Mouse (Mus musculus): ENCODE measurements at regions not wholly inside any gene's neighbourhood (a gene's known extent, or its start where the extent isn't known, plus 50 kb on each side); places are given as distances from the start of the nearest gene placed in this dataset.
A peak's percentile ranks its signal among the peaks of the same experiment; 100 is the strongest.

- ATAC-seq (replicated peaks; ENCODE audit: low FRiP score) (no peak), DNase-seq (ENCODE audit: low spot score) (no peak)
- 90% methylated on average over 5 of the region's 5 CpGs for WGBS
- Histone ChIP-seq H3K27ac (ENCODE audit: low read depth, low read length) (no peak overlapping the region), H3K36me3 (ENCODE audit: control insufficient read depth, insufficient read depth, low read length) (no peaks in the 10 kb centered on the region), H3K9ac (ENCODE audit: low read length) (no peak overlapping the region), H3K9me3 (ENCODE audit: control insufficient read depth, low read length) (no peaks in the 10 kb centered on the region), H3K4me1 (replicated peaks; ENCODE audit: control insufficient read depth, insufficient read depth, low read length) (peaks cover 2% of the 10 kb centered on the region; the same call in 1 of the 2 replicates), H3K4me3 (ENCODE audit: low read depth, low read length) (no peak overlapping the region), H3K27me3 (ENCODE audit: control insufficient read depth, insufficient read depth, low read length) (no peaks in the 10 kb centered on the region), H3K4me2 (ENCODE audit: low read depth, low read length, severe bottlenecking) (no peak overlapping the region)
These were observed 161.4 kb upstream of the Ubr2 start for GRCm38 (mm10) chr17:47171801-47172200.

- Histone ChIP-seq H3K36me3 (ENCODE audit: control insufficient read depth, insufficient read depth, low read length) (no peaks in the 10 kb centered on the region), H3K27ac (ENCODE audit: low read depth, low read length) (no peak overlapping the region), H3K4me1 (replicated peaks; ENCODE audit: control insufficient read depth, insufficient read depth, low read length) (peaks cover 2% of the 10 kb centered on the region; the same call in 1 of the 2 replicates), H3K9me3 (ENCODE audit: control insufficient read depth, low read length) (no peaks in the 10 kb centered on the region), H3K4me2 (ENCODE audit: low read depth, low read length, severe bottlenecking) (no peak overlapping the region), H3K4me3 (ENCODE audit: low read depth, low read length) (no peak overlapping the region), H3K27me3 (ENCODE audit: control insufficient read depth, insufficient read depth, low read length) (no peaks in the 10 kb centered on the region), H3K9ac (ENCODE audit: low read length) (no peak overlapping the region)
- ATAC-seq (replicated peaks; ENCODE audit: low FRiP score) (no peak), DNase-seq (ENCODE audit: low spot score) (no peak)
- 91% methylated on average over 13 of the region's 13 CpGs for WGBS
These were observed 160.7 kb upstream of the Ubr2 start for GRCm38 (mm10) chr17:47170978-47171593.

DNA sequence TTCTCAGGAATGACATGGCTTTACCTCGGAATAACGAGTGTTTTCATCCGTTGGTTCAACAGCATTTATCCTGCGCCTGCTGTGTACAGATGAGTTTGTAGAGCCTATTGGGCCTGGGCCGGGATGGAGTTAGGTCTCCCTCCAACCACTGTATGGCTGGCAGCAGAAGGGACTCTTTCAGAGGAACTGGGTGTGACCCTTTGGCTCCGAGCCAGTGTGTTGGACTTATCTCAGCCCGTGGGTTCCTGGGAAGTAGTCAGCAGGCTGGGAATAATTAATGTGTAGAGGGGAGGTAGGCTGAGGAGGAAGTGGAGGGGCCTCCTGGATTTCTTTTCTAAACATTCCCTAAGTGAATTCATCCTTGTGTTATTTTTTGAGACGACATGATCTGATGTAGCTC is 157.7 kb upstream of the Ubr2 start:
- H3K4me2 ChIP-seq (ENCODE audit: low read depth, low read length, severe bottlenecking): no peak overlapping the region
- no peaks in the 10 kb centered on the region for H3K27me3 ChIP-seq (ENCODE audit: control insufficient read depth, insufficient read depth, low read length)
- 77% methylated on average over 8 of the region's 8 CpGs for WGBS
- H3K4me3 ChIP-seq (ENCODE audit: low read depth, low read length): no peak overlapping the region
- no peak for DNase-seq (ENCODE audit: low spot score)
- no peaks in the 10 kb centered on the region for H3K9me3 ChIP-seq (ENCODE audit: control insufficient read depth, low read length)
- ATAC-seq (replicated peaks; ENCODE audit: low FRiP score): no peak
- peaks cover 2% of the 10 kb centered on the region; the same call in 1 of the 2 replicates for H3K4me1 ChIP-seq (replicated peaks; ENCODE audit: control insufficient read depth, insufficient read depth, low read length)
- no peak overlapping the region for H3K9ac ChIP-seq (ENCODE audit: low read length)
- no peaks in the 10 kb centered on the region for H3K36me3 ChIP-seq (ENCODE audit: control insufficient read depth, insufficient read depth, low read length)
- H3K27ac ChIP-seq (ENCODE audit: low read depth, low read length): no peak overlapping the region

DNA sequence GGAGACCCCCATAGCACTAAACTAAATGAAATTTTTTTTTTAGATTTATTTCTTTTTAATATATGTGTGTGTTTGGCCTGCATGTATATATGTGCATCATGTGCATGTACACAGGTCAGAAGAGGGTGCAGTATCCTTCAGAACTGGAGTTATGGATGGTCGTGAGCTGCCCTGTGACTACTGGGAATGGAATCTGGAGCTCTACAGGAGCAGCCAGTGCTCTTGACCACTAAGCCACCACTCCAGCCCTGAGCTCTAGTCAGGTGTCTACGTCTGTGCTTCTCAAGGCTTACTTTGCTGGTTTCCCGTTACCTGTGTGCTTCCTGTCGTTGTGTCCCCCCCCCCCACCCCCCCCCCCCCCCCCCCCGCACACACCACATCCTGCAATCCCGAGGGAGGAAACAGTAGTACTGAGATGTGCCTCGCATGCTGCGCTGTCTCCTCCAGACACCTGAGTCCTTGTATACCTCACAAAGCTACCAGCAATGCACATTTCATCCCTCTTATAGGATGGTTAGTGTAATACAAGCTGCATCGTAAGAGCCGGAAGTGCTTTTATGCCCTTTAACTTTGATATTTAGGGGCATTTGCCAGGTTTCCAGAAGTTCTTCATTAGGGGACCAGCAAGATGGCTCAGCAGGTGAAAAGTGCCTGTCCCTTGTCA is 153.5 kb upstream of the Ubr2 start:
- Histone ChIP-seq H3K4me2 (ENCODE audit: low read depth, low read length, severe bottlenecking) (no peak overlapping the region), H3K4me1 (replicated peaks; ENCODE audit: control insufficient read depth, insufficient read depth, low read length) (peaks cover 2% of the 10 kb centered on the region; the same call in 1 of the 2 replicates), H3K9me3 (ENCODE audit: control insufficient read depth, low read length) (no peaks in the 10 kb centered on the region), H3K4me3 (ENCODE audit: low read depth, low read length) (no peak overlapping the region), H3K27me3 (ENCODE audit: control insufficient read depth, insufficient read depth, low read length) (no peaks in the 10 kb centered on the region), H3K9ac (ENCODE audit: low read length) (no peak overlapping the region), H3K27ac (ENCODE audit: low read depth, low read length) (no peak overlapping the region), H3K36me3 (ENCODE audit: control insufficient read depth, insufficient read depth, low read length) (no peaks in the 10 kb centered on the region)
- DNase-seq (ENCODE audit: low spot score) (no peak), ATAC-seq (replicated peaks; ENCODE audit: low FRiP score) (no peak)
- 88% methylated on average over 6 of the region's 10 CpGs for WGBS

GRCm38 (mm10) chr17:47162459-47162858 is 152.1 kb upstream of the Ubr2 start:
- no peak overlapping the region for H3K9ac ChIP-seq (ENCODE audit: low read length)
- no peaks in the 10 kb centered on the region for H3K9me3 ChIP-seq (ENCODE audit: control insufficient read depth, low read length)
- peaks cover 2% of the 10 kb centered on the region; the same call in 1 of the 2 replicates for H3K4me1 ChIP-seq (replicated peaks; ENCODE audit: control insufficient read depth, insufficient read depth, low read length)
- WGBS: 55% methylated on average over 2 of the region's 2 CpGs
- no peaks in the 10 kb centered on the region for H3K27me3 ChIP-seq (ENCODE audit: control insufficient read depth, insufficient read depth, low read length)
- no peaks in the 10 kb centered on the region for H3K36me3 ChIP-seq (ENCODE audit: control insufficient read depth, insufficient read depth, low read length)
- H3K4me2 ChIP-seq (ENCODE audit: low read depth, low read length, severe bottlenecking): no peak overlapping the region
- H3K4me3 ChIP-seq (ENCODE audit: low read depth, low read length): no peak overlapping the region
- no peak overlapping the region for H3K27ac ChIP-seq (ENCODE audit: low read depth, low read length)
- DNase-seq (ENCODE audit: low spot score): no peak
- ATAC-seq (replicated peaks; ENCODE audit: low FRiP score): no peak

- Histone ChIP-seq H3K9me3 (ENCODE audit: control insufficient read depth, low read length) (no peaks in the 10 kb centered on the region), H3K27ac (ENCODE audit: low read depth, low read length) (no peak overlapping the region), H3K36me3 (ENCODE audit: control insufficient read depth, insufficient read depth, low read length) (no peaks in the 10 kb centered on the region), H3K4me1 (replicated peaks; ENCODE audit: control insufficient read depth, insufficient read depth, low read length) (peaks cover 3% of the 10 kb centered on the region; the same call in 1 of the 2 replicates), H3K27me3 (ENCODE audit: control insufficient read depth, insufficient read depth, low read length) (no peaks in the 10 kb centered on the region), H3K9ac (ENCODE audit: low read length) (no peak overlapping the region), H3K4me2 (ENCODE audit: low read depth, low read length, severe bottlenecking) (no peak overlapping the region), H3K4me3 (ENCODE audit: low read depth, low read length) (no peak overlapping the region)
- 88% methylated on average over 11 of the region's 11 CpGs for WGBS
- ATAC-seq (replicated peaks; ENCODE audit: low FRiP score) (no peak), DNase-seq (ENCODE audit: low spot score) (no peak)
These were observed 145.9 kb upstream of the Ubr2 start for GRCm38 (mm10) chr17:47156237-47156636.

DNA sequence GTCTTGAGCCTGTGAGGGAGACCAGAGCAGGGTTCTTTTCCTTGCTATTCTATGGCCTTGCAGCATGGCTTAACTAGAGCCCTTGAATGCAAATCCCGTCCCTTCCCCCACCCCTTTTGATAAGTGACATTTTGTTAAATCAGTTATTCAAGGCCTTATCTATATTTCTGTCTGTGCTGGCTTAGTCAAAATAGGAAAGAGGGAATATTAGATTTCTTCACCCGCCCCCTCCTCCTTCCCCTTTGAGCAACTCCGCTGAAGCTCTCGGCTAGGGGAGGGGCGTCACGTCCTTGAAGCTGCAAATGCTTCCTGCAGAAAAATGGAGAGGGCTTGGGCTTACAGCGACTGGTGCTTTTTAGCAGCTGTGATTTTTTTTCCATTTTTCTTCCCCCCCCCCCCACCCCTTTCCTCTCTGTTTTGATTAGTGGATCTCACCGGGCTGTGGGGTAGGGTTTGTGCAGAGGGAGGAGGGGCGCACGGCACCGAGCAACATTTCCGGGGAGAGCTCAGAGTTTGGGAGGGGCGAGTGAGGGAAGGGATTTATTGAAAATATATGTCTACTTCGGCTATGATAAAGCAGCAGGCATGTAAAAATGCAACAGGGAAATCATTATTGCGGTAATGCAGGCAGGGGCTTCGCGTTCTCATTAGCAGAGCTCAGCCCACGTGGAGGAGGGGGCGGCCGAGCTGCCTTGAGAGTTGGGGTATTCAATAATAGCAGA is 141.4 kb upstream of the Ubr2 start:
- DNase-seq (ENCODE audit: low spot score) (no peak), ATAC-seq (replicated peaks; ENCODE audit: low FRiP score) (no peak; the same call in 1 of the 2 replicates)
- Histone ChIP-seq H3K9ac (ENCODE audit: low read length) (peak overlapping the region; percentile 5; the same call in 1 of the 2 replicates), H3K9me3 (ENCODE audit: control insufficient read depth, low read length) (no peaks in the 10 kb centered on the region), H3K4me2 (ENCODE audit: low read depth, low read length, severe bottlenecking) (peak overlapping the region; percentile 28), H3K4me1 (replicated peaks; ENCODE audit: control insufficient read depth, insufficient read depth, low read length) (peaks cover 3% of the 10 kb centered on the region; the same call in 1 of the 2 replicates), H3K4me3 (ENCODE audit: low read depth, low read length) (no peak overlapping the region), H3K27me3 (ENCODE audit: control insufficient read depth, insufficient read depth, low read length) (no peaks in the 10 kb centered on the region), H3K36me3 (ENCODE audit: control insufficient read depth, insufficient read depth, low read length) (no peaks in the 10 kb centered on the region), H3K27ac (ENCODE audit: low read depth, low read length) (no peak overlapping the region)
- 49% methylated on average over 20 of the region's 20 CpGs for WGBS

DNA sequence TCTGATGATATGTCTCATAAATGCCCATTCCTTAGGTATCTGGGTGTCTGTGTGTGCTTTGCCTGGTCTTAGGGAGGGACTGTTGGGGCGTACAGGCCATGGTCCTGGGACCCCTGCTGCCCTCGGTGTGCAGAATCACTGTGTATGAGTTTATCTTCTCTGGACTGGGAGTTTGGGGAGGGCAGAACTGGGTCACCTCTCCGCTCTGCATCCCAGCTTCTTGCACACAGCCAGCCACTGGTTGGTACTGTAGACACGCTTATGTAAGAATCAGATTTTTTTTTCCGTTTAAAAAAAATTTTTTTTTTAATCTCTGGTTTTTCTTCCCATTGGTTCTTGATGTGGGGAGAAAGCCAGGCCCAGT is 140.8 kb upstream of the Ubr2 start:
- H3K27ac ChIP-seq (ENCODE audit: low read depth, low read length): no peak overlapping the region

More for the DNA sequence above, 140.8 kb upstream of the Ubr2 start:
- Histone ChIP-seq H3K9me3 (ENCODE audit: control insufficient read depth, low read length) (no peaks in the 10 kb centered on the region), H3K4me2 (ENCODE audit: low read depth, low read length, severe bottlenecking) (no peak overlapping the region), H3K4me1 (replicated peaks; ENCODE audit: control insufficient read depth, insufficient read depth, low read length) (peaks cover 3% of the 10 kb centered on the region; the same call in 1 of the 2 replicates), H3K36me3 (ENCODE audit: control insufficient read depth, insufficient read depth, low read length) (no peaks in the 10 kb centered on the region), H3K9ac (ENCODE audit: low read length) (no peak overlapping the region), H3K27me3 (ENCODE audit: control insufficient read depth, insufficient read depth, low read length) (no peaks in the 10 kb centered on the region), H3K4me3 (ENCODE audit: low read depth, low read length) (no peak overlapping the region)
- ATAC-seq (replicated peaks; ENCODE audit: low FRiP score) (no peak), DNase-seq (ENCODE audit: low spot score) (no peak)
- 69% methylated on average over 5 of the region's 5 CpGs for WGBS

All from forebrain, embryonic 11.5 days (tissue).